Mouse (Mus musculus): ENCODE measurements around the gene Adcy1. TPM values are rescaled to one million over a fixed set of nuclear protein-coding genes. Genes with fewer than 3 reads are reported as not detected.

Adcy1 gene
- total RNA-seq, 2 experiments from 2014 or later, result 0.79 to 0.89 TPM

DNA sequence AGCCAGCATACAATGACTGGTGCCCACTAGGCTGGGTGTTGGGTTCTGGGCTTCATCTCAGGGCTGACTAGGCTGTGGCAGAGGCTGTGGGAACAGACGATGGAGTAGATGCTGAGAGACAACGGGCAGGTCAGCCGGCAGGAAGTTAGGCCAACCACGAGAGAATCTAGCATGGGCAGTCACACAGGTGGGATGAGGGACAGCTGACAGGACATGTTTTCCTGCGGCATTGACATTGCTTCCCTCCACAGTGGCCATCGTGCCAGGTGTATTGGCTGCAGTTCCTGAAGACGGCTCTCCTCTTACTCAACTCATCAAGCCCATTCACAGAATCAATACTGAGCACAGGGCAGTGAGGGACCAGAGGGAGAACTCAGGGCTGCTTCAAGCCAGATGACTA is 84.7 kb downstream of the Adcy1 start:
- no peak for TF ChIP-seq CTCF (IDR thresholded peaks at IDR 0.05)
- no peak for DNase-seq
- Histone ChIP-seq H3K27ac (no peak overlapping the region), H3K4me3 (no peak overlapping the region)
- intact Hi-C loops (cut with DNase I), result no loop called here

DNA sequence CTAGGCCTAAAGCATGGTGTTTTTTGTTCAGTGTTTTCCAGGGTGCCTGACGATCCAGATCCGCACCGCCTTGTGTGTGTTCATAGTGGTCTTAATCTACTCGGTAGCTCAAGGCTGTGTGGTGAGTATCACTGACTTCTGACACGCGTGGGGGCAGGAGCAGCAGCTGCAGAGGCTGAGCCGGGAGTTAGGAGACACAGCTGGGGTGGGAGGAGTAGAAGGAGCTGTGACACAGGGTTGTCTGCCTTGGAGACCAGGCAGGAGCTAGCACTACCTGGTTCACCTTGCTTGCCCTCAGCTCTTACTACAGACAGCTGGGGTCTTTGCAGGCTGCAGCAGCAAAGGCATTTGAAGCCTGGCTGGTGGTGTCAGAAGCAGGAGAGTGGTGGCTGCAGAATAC is 86.2 kb downstream of the Adcy1 start:
- no peak for TF ChIP-seq CTCF (IDR thresholded peaks at IDR 0.05)
- no peak for DNase-seq
- Histone ChIP-seq H3K4me3 (no peak overlapping the region), H3K27ac (no peak overlapping the region)
- intact Hi-C loops (cut with DNase I), result no loop called here

DNA sequence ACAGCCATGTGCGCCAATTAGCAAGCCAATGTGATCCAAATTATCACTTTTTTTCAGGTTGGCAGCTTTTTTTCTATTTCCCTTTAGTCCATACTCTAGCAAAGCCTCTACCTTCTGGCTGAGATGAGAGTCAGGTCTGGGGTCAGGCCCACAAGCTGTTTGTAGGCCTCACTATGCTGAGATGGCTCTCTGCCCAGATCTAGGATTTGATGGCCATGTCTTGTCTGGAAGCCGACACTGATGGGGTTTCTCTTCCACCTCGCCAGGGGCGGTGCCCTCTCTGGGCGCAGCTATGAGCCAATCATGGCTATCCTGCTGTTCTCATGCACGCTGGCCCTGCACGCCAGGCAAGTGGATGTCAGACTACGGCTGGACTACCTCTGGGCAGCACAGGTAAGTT is 87.2 kb downstream of the Adcy1 start:
- intact Hi-C loops (cut with DNase I), result no loop called here
- no peak overlapping the region for H3K27ac ChIP-seq
- DNase-seq, result no peak
- H3K4me3 ChIP-seq, result no peak overlapping the region
- no peak for TF ChIP-seq CTCF (IDR thresholded peaks at IDR 0.05)

DNA sequence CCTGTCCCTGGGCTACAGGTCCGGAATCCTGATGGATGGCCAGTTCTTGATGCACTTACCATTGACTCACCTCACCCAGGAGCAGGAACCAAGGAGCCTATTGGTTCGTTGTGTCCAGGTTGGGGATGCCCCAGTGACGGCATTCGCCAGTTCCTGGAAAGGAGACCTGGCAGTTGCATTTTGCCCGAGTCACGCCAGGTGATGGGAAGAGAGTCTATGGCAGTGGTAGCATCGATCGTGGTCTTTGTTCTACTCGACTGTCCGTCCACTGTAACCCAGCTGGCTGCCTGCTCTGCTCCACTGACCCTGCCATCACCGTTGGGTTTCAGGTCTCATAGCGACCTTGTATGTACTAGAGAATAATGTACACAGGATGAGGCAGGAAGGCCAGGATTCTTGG is 89.1 kb downstream of the Adcy1 start:
- H3K4me3 ChIP-seq, result no peak overlapping the region
- intact Hi-C loops (cut with DNase I), result no loop called here
- no peak for DNase-seq
- no peak overlapping the region for H3K27ac ChIP-seq
- TF ChIP-seq CTCF (IDR thresholded peaks at IDR 0.05), result no peak

DNA sequence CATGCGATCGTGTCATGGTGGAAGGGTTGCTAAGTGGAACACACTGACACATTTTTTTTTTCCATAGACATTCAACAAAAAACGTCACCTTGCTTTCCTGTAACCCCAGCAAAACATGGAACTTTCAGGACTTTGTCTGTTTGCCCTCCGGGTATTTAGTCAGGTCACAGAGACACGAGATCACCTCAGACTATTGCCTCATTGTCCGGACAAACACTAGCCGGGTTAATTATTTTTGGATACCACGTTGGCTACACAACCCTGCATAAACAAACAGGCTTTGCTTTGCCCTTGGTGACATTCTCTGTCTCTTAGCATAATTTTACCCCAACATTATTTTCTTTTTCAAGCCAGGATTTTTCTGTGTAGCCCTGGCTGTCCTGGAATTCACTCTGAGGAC is 89.8 kb downstream of the Adcy1 start:
- no peak for TF ChIP-seq CTCF (IDR thresholded peaks at IDR 0.05)
- H3K4me3 ChIP-seq, result no peak overlapping the region
- no peak overlapping the region for H3K27ac ChIP-seq
- DNase-seq, result no peak
- intact Hi-C loops (cut with DNase I), result no loop called here

DNA sequence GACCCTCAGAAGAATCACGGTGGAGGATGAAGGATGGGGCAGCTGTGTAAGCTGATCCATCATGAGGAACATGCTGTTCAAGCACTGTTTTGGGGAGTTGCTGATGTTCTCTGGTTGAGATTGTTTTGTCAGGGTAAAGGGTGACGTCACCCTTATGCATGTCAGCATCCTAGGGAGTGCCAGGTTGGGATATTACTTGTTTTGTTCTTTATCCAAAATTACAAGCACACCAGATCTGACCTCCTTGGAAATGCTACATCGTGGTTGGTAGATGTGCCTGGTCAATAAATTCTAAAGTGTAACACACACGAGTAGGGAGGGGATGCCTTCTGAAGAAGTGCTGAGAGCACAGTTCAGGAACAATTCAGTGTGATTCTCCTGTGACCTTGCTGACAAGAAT is 93.1 kb downstream of the Adcy1 start:
- no peak for TF ChIP-seq CTCF (IDR thresholded peaks at IDR 0.05)
- intact Hi-C loops (cut with DNase I), result no loop called here

DNA sequence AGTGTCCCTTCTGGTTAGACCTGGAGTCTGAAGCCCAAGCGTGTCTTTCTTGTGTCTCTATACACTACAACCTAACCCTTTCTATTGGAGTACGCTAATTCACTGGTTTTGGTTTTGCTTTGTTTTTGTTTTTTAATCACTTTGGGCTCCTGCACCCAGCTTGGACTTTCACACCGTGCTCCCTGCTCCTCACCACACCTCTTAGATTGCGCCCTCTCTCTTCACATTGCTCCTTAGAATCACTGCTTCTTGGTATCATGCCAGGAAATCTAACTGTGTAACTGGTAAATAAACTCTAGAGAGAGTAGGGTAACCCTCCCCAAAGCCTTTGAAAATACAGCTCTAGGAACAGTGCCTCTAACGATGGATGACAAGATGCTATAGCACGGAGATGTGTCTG is 94.9 kb downstream of the Adcy1 start:
- TF ChIP-seq CTCF (IDR thresholded peaks at IDR 0.05), result no peak

More for the DNA sequence above, 93.1 kb downstream of the Adcy1 start:
- Histone ChIP-seq H3K27ac (no peak overlapping the region), H3K4me3 (no peak overlapping the region)
- no peak for DNase-seq

DNA sequence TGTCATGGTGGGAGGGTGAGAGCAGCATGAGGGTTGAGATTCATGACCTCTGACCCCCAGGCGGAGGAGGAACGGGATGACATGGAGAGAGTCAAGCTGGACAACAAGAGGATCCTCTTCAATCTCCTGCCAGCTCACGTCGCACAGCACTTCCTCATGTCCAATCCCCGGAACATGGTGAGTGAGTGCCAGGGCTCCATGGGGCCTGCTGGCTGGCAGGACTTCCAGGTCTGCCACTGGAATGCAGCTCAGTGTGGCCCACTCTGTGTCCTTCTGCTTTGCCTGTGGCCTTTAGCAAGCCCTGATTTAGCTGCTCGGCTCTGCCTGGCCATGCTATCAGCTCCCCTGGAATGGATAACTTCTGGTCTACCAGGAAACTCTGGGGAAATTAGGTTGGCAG is 96.9 kb downstream of the Adcy1 start:
- no peak for DNase-seq
- TF ChIP-seq CTCF (IDR thresholded peaks at IDR 0.05), result no peak
- intact Hi-C loops (cut with DNase I), result loop anchor here (5.0 kb wide), 1 partner anchor 503 kb away; the partner anchor contains the start of gene Ramp3

More for the DNA sequence above, 94.9 kb downstream of the Adcy1 start:
- DNase-seq, result no peak
- intact Hi-C loops (cut with DNase I), result no loop called here
- no peak overlapping the region for H3K4me3 ChIP-seq
- H3K27ac ChIP-seq, result no peak overlapping the region

DNA sequence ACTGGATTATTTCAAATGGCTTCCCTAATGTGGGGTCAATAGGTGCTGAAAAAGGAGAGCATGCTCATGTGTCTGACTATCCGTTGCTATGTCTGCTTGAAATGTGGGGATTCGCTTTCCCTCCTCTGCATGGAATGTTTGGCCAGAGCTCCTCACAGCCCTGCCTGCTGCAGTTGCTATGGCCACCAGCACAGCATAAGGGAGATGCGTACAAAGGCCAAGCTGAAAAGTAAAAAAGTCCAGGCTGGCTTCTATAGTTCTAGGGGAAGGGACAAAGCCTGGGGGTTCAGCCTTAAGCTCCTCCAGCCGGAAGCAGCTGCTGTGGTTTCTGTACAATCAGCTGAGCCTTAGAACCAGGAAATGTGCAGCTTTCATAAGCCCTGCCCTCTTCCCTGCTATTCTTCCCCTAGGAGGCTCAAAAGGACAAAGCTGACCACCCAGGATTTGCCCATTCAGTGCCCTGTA is 97.4 kb downstream of the Adcy1 start:
- TF ChIP-seq CTCF (IDR thresholded peaks at IDR 0.05), result no peak
- intact Hi-C loops (cut with DNase I), result loop anchor here (5.0 kb wide), 1 partner anchor 503 kb away; the partner anchor contains the start of gene Ramp3
- no peak overlapping the region for H3K4me3 ChIP-seq
- no peak for DNase-seq
- no peak overlapping the region for H3K27ac ChIP-seq

More for the DNA sequence above, 96.9 kb downstream of the Adcy1 start:
- no peak overlapping the region for H3K4me3 ChIP-seq
- H3K27ac ChIP-seq, result no peak overlapping the region

DNA sequence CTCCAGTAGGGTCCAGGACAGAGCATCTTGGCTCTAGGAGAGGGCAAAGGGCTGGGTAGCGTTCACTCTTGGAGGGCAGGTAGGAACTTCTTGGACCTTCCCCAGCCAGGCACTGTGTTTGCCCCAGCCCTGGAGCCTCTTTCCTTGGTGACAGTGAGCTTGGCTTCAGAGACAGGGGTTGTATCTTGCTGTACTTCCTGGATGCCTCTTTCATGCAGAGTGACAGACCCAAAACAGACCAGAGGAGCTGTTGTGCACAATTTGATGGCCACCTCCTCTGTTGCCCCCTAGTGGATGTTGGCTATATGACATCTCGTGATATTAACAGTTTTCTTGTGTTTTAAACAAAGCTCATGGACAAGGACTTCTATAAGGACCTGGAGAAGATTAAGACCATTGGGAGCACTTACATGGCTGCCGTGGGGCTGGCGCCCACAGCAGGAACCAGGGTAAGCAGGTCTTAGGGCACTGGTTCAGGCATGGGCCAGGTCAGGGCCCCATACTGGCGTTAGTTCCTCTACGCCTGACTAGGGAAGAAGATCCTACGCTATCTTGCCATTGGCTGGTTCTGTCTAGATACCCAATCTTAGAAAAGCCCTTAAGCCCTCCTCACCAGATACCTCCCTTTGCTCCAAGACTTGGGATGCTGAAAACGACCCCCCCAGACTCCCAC is 98.3 kb downstream of the Adcy1 start:
- DNase-seq, result no peak
- Histone ChIP-seq H3K27ac (no peak overlapping the region), H3K4me3 (no peak overlapping the region)
- peak; percentile 73 for TF ChIP-seq CTCF (IDR thresholded peaks at IDR 0.05)
- intact Hi-C loops (cut with DNase I), result loop anchor here (5.0 kb wide), 1 partner anchor 504 kb away; the partner anchor contains the start of gene Ramp3

DNA sequence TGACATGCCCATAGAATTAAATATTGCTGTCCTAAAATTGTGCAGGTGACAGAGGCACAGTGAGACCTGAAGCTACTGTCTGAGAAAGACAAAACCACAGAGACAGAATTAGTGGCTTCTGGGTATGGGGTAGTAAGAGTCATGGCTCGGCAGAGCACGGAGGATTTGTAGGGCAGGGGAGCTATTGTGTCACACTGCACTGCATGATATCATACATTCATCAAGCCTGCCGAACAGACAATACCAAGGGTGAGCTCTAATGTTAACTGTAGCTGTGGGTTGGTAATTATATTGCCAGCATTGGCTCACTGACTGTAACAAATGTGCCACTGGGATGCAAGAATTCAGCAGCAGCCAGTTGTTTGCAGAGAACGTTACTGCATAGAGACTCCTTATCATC is 101.1 kb downstream of the Adcy1 start:
- TF ChIP-seq CTCF (IDR thresholded peaks at IDR 0.05), result no peak
- intact Hi-C loops (cut with DNase I), result loop anchor here (5.0 kb wide), 1 partner anchor 507 kb away; the partner anchor contains the start of gene Ramp3
- Histone ChIP-seq H3K27ac (no peak overlapping the region), H3K4me3 (no peak overlapping the region)
- no peak for DNase-seq

DNA sequence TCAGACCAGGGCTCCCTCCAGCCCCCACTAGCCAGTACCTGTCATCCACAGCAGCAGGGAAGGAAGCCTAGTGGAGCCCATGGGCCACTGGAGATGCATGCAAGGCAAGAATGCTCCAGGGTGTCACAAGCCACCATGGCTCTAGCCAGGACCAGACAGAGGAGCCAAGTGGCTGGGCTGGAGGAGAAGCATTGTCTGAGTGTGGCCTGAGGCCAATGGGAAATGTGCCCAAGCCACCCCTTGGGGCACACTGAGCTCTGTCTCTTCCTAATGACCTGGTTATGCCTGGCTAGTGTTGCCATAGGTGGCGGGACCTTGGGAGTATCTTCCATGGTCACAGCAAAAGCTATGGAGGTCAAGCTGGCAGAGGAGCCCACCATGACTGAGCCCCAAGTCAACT is 106.4 kb downstream of the Adcy1 start:
- intact Hi-C loops (cut with DNase I), result no loop called here
- no peak overlapping the region for H3K27ac ChIP-seq

DNA sequence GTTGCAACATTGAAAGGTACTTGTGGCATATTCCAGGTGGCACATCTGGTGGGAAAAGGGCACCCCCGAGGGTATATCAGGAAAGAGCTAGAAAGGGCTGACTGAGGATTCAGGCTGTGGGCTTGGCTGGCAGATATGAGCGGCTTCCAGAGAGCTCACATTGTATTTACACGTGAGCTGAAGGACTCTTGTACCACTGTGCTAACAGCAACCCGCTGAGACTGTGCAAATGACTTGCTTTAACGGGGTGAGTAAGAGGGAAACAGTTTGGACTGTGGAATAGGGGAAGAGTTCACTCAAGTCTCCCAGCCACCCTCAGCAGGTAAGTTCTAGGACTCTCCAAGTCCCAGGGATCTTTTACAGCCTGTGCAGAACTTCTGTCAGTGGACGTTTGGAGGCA is 110.4 kb downstream of the Adcy1 start:
- H3K27ac ChIP-seq, result no peak overlapping the region
- intact Hi-C loops (cut with DNase I), result no loop called here
- no peak for DNase-seq
- H3K4me3 ChIP-seq, result no peak overlapping the region
- no peak for TF ChIP-seq CTCF (IDR thresholded peaks at IDR 0.05)

More for the DNA sequence above, 106.4 kb downstream of the Adcy1 start:
- DNase-seq, result no peak
- H3K4me3 ChIP-seq, result no peak overlapping the region
- no peak for TF ChIP-seq CTCF (IDR thresholded peaks at IDR 0.05)

DNA sequence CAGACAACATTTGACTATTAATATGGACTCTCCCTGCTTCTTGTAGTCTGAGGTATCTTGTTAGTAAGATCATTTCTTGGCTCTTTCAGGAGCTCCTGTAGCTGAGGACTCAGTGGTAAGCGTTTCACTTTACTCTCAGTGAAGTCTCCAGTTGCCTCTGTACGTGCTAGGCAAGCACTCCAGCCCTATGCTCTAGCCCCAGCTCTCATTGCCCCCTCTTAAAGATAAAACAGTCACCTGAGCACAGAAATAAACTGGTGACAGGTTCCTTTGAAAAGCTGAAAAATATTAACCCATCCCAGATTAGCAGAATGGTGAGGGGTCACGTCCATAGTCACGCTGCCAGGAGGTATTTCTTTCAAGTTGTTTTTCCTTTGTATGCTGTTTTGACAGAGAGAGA is 115.4 kb downstream of the Adcy1 start:
- DNase-seq, result no peak
- no peak overlapping the region for H3K4me3 ChIP-seq
- intact Hi-C loops (cut with DNase I), result no loop called here
- TF ChIP-seq CTCF (IDR thresholded peaks at IDR 0.05), result no peak
- no peak overlapping the region for H3K27ac ChIP-seq
